In genomic region chr11:77442186-77443170, GRCm38 (mm10) we compare ENCODE assay signal across 8 mouse cellular contexts. TPM values are rescaled to one million over a fixed set of nuclear protein-coding genes. Genes with fewer than 3 reads are reported as not detected.
A peak's percentile ranks its signal among the peaks of the same experiment; 100 is the strongest.
DNase-seq lines count a peak whose midpoint lies in the region; ATAC-seq and TF ChIP-seq lines count a peak whose summit lies in the region.

No protein-coding gene starts in this region.

- H3K4me2 ChIP-seq in stomach, postnatal 0 days (replicated peaks; ENCODE audit: low read depth), result no peak overlapping the region

- intact Hi-C loops in heart, adult 2 months (cut with DNase I), result loop anchor here (2.0 to 5.0 kb wide), 2 partner anchors 26 to 75 kb away; no protein-coding TSS in a partner anchor

- H3K4me3 ChIP-seq in heart, adult 2 months, result no peak overlapping the region
- no peak overlapping the region for H3K4me3 ChIP-seq in stomach, postnatal 0 days (ENCODE audit: low read depth, low read length)

- H3K36me3 ChIP-seq in heart, adult 2 months (ENCODE audit: control insufficient read depth, insufficient read depth, low read length), result peaks cover 93% of the 10 kb centered on the region
- H3K36me3 ChIP-seq in stomach, postnatal 0 days (ENCODE audit: control insufficient read depth, insufficient read depth, low read length), result 0 out of 2 replicates have a peak, but pooled peaks cover 3% of the 10 kb centered on the region

- H3K9ac ChIP-seq in heart, adult 2 months (ENCODE audit: low read depth, low read length), result peak overlapping the region; percentile 39
- H3K9ac ChIP-seq in stomach, postnatal 0 days (ENCODE audit: low read length), result no peak overlapping the region

- WGBS in heart, adult 2 months, result 6% methylated on average over 7 of the region's 7 CpGs
- 51% methylated on average over 7 of the region's 7 CpGs for WGBS in stomach, postnatal 0 days

- ATAC-seq in stomach, postnatal 0 days (ENCODE audit: low FRiP score, low TSS enrichment), result peak; percentile 64; the same call in 1 of the 2 replicates

- TF ChIP-seq CTCF in heart, adult 2 months (IDR thresholded peaks at IDR 0.05), result no peak
- no peak for TF ChIP-seq CTCF in stomach, postnatal 0 days (IDR thresholded peaks at IDR 0.05; ENCODE audit: low read depth)

- no peaks in the 10 kb centered on the region for H3K9me3 ChIP-seq in stomach, postnatal 0 days (ENCODE audit: control insufficient read depth, low read length)

- peak overlapping the region; percentile 88 for H3K27ac ChIP-seq in heart, adult 2 months
- peak overlapping the region; percentile 78 for H3K27ac ChIP-seq in stomach, postnatal 0 days (replicated peaks)

- TF ChIP-seq POLR2A in heart, adult 2 months (IDR thresholded peaks at IDR 0.05; ENCODE audit: insufficient read depth, low read depth, low read length), result peak; percentile 30; the same call in 1 of the 2 replicates

- H3K27me3 ChIP-seq in heart, adult 2 months (ENCODE audit: control insufficient read depth, insufficient read depth, low read length), result no peaks in the 10 kb centered on the region
- H3K27me3 ChIP-seq in stomach, postnatal 0 days (ENCODE audit: control insufficient read depth, insufficient read depth, low read length), result no peaks in the 10 kb centered on the region

- H3K79me2 ChIP-seq in heart, adult 2 months (replicated peaks; ENCODE audit: control insufficient read depth, insufficient read depth, low read length), result no peaks in the 10 kb centered on the region

- peak; percentile 90 for TF ChIP-seq EP300 in heart, adult 2 months (IDR thresholded peaks at IDR 0.05; ENCODE audit: insufficient read depth, low read depth, low read length)
- no peak for TF ChIP-seq EP300 in stomach, postnatal 0 days (optimal IDR thresholded peaks at IDR 0.05)

- DNase-seq in urinary bladder, postnatal 14 days (ENCODE audit: low spot score), result peak; percentile 60
- DNase-seq in urinary bladder, adult 2 months (ENCODE audit: low spot score), result no peak
- peak; percentile 75 to 83 for DNase-seq in heart, adult 2 months
- peak; percentile 53 to 78 for DNase-seq in kidney, postnatal 25 days
- no peak for DNase-seq in stomach, postnatal 0 days (ENCODE audit: low spot score)
- no peak for DNase-seq in thymus, postnatal 36 days
- DNase-seq in left cerebral cortex, adult 8-10 months (ENCODE audit: low spot score in 2 of 2), result no peak
- no peak for DNase-seq in urinary bladder, postnatal 10 days (ENCODE audit: low spot score)

- peaks cover 54% of the 10 kb centered on the region for H3K4me1 ChIP-seq in heart, adult 2 months (ENCODE audit: control insufficient read depth, insufficient read depth, low read length)
- H3K4me1 ChIP-seq in stomach, postnatal 0 days (replicated peaks; ENCODE audit: control insufficient read depth, insufficient read depth), result 0 out of 2 replicates have a peak, but pooled peaks cover 2% of the 10 kb centered on the region

RNA-seq across cellular contexts. Expression of gene Coro6, which starts 19.7 kb away (rescaled TPM):
- polyA plus RNA-seq in urinary bladder, adult 2 months (2012; rRNA removed), result 16.2 and 19.9 TPM in 2 replicates
- 100 to 1,000 TPM; 207 to 213 TPM for total RNA-seq in heart, adult 2 months (2021)
- 482 and 483 TPM in 2 replicates for polyA plus RNA-seq in heart, adult 2 months (2012; rRNA removed)
- 0.11 and 0.22 TPM in 2 replicates for polyA plus RNA-seq in stomach, postnatal 0 days (2015; fragmentation: Nextera tagmentation; extraction: Ambion mirVana)
- total RNA-seq in left cerebral cortex, adult 8-10 months (2022), result 10 to 100 TPM; 48.9 to 51.4 (median 50.4) TPM

RNA-seq across cellular contexts. Expression of gene Ankrd13b, which starts 47.0 kb away (rescaled TPM):
- polyA plus RNA-seq in urinary bladder, adult 2 months (2012; rRNA removed), result 21.8 and 22.3 TPM in 2 replicates
- 10 to 100 TPM in 1 of 2 experiments, 1 to 10 TPM in 1; 9.2 to 10.6 TPM for total RNA-seq in heart, adult 2 months (2021)
- polyA plus RNA-seq in heart, adult 2 months (2012; rRNA removed), result 19.4 and 20.3 TPM in 2 replicates
- 2.4 and 3.0 TPM in 2 replicates for polyA plus RNA-seq in stomach, postnatal 0 days (2015; fragmentation: Nextera tagmentation; extraction: Ambion mirVana)
- 10 to 100 TPM; 75.8 to 83.0 (median 79.6) TPM for total RNA-seq in left cerebral cortex, adult 8-10 months (2022)

RNA-seq across cellular contexts. Expression of gene Git1, which starts 50.9 kb away (rescaled TPM):
- 24.7 and 37.0 TPM in 2 replicates for polyA plus RNA-seq in urinary bladder, adult 2 months (2012; rRNA removed)
- total RNA-seq in heart, adult 2 months (2021), result 10 to 100 TPM; 53.3 to 59.4 TPM
- polyA plus RNA-seq in heart, adult 2 months (2012; rRNA removed), result 52.3 and 54.0 TPM in 2 replicates
- 5.9 and 7.9 TPM in 2 replicates for polyA plus RNA-seq in stomach, postnatal 0 days (2015; fragmentation: Nextera tagmentation; extraction: Ambion mirVana)
- total RNA-seq in left cerebral cortex, adult 8-10 months (2022), result 100 to 1,000 TPM; 281 to 307 (median 287) TPM

Comparison
In these comparisons a context has a peak if more than half of its experiments do, and no peak if none do; other contexts are left out.
1. DNase-seq: peak in urinary bladder, postnatal 14 days (single experiment), heart, adult 2 months (2 of 2) and kidney, postnatal 25 days (2 of 2); none in urinary bladder, adult 2 months (single experiment), stomach, postnatal 0 days (single experiment), thymus, postnatal 36 days (0 of 2), left cerebral cortex, adult 8-10 months (0 of 2) and urinary bladder, postnatal 10 days (single experiment).
2. RNA of gene Coro6, which starts 19.7 kb away (polyA plus RNA-seq): 482 to 483 TPM in heart, adult 2 months; 16.2 to 19.9 TPM in urinary bladder, adult 2 months and 0.11 to 0.22 TPM in stomach, postnatal 0 days; every median in the first group is over 10 times any median in the second.